Mouse (Mus musculus) MEL (cell line): ENCODE data around the gene Bfsp2.

ENCODE experiments used
- CHD2 ChIP-seq: IDR thresholded peaks from 2 replicates; pipeline ENCODE4 v1.6.1; 2011; ENCODE audit warnings: low read length, improper control_type of control experiment
- CTCF ChIP-seq, 3 experiments: IDR thresholded peaks in 2 of 3; conservative IDR thresholded peaks in 1 of 3; 2 replicates each; pipeline ENCODE4 v1.5.1; 2011 to 2012; ENCODE audit warnings: low read length in 3 of 3, low read depth in 2 of 3, mild to moderate bottlenecking in 2 of 3, improper control_type of control experiment in 1 of 3, inconsistent platforms in 1 of 3, mixed read lengths in 1 of 3, moderate library complexity in 1 of 3; ENCODE audit not compliant: control insufficient read depth in 1 of 3, insufficient read depth in 1 of 3, poor library complexity in 1 of 3, severe bottlenecking in 1 of 3
- EP300 ChIP-seq, 2 experiments: IDR thresholded peaks; 2 replicates each; pipeline ENCODE4 v1.6.1; 2011; ENCODE audit warnings: improper control_type of control experiment in 2 of 2, low read length in 2 of 2, low read depth in 1 of 2, mild to moderate bottlenecking in 1 of 2
- HCFC1 ChIP-seq: IDR thresholded peaks from 2 replicates; pipeline ENCODE4 v1.6.1; 2012; ENCODE audit warnings: low read depth, mild to moderate bottlenecking, inconsistent platforms, low read length, improper control_type of control experiment, moderate library complexity
- KAT2A ChIP-seq: conservative IDR thresholded peaks from 2 replicates; pipeline ENCODE4 v1.6.1; 2012; ENCODE audit warnings: low read depth, low read length, improper control_type of control experiment, inconsistent platforms
- MAFK ChIP-seq: IDR thresholded peaks from 2 replicates; pipeline ENCODE4 v1.6.1; 2011; ENCODE audit warnings: low read depth, mild to moderate bottlenecking, low read length, improper control_type of control experiment, borderline replicate concordance
- MAX ChIP-seq: IDR thresholded peaks from 2 replicates; pipeline ENCODE4 v1.6.1; 2011; ENCODE audit warnings: low read length, improper control_type of control experiment
- POLR2A ChIP-seq, 2 experiments: IDR thresholded peaks; 2 replicates each; pipeline ENCODE4 v1.6.1; 2011 to 2012; ENCODE audit warnings: low read length in 2 of 2, mild to moderate bottlenecking in 2 of 2, control low read depth in 1 of 2, improper control_type of control experiment in 1 of 2, low read depth in 1 of 2, moderate library complexity in 1 of 2; ENCODE audit not compliant: control insufficient read depth in 1 of 2, insufficient read depth in 1 of 2, poor library complexity in 1 of 2
- TAL1 ChIP-seq: IDR thresholded peaks from 2 replicates; pipeline ENCODE4 v1.6.1; 2012; ENCODE audit warnings: mild to moderate bottlenecking, inconsistent platforms, low read length, moderate library complexity, mixed read lengths
- USF2 ChIP-seq, 2 experiments: IDR thresholded peaks; 2 replicates each; pipeline ENCODE4 v1.6.1; 2011 to 2012; ENCODE audit warnings: improper control_type of control experiment in 2 of 2, low read length in 2 of 2, borderline replicate concordance in 1 of 2, inconsistent platforms in 1 of 2, low read depth in 1 of 2, mild to moderate bottlenecking in 1 of 2; ENCODE audit not compliant: insufficient read depth in 1 of 2
- ZKSCAN1 ChIP-seq: IDR thresholded peaks from 2 replicates; pipeline ENCODE4 v1.6.1; 2012; ENCODE audit warnings: low read depth, mild to moderate bottlenecking, inconsistent platforms, low read length, improper control_type of control experiment, moderate library complexity
- ZNF384 ChIP-seq: IDR thresholded peaks from 2 replicates; pipeline ENCODE4 v1.6.1; 2012; ENCODE audit warnings: low read depth, mild to moderate bottlenecking, inconsistent platforms, low read length, improper control_type of control experiment

DNA sequence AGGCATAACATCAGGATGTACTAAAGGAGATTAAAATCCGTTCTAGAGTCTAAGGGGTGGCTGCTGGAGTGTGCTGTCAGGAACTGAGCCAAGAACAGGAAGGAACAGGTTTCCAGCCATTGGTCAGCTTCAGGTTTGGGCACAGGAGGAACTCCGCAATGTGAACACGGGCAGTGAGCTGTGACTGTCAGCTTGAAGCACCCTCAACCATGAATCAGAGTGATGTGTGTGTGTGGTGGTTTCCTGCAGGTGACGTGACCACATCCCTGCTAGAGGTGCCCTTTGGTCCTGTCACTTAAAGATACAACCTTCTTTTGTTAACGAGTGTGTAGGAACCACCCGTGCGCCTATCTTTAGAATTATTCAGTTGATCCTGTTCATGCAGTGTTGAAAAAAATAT, 31.1 kb downstream of the Bfsp2 start:
- TF ChIP-seq KAT2A: no peak
- no peak for TF ChIP-seq POLR2A (IDR thresholded peaks at IDR 0.05; ENCODE audit: control insufficient read depth in 1 of 2, insufficient read depth in 1 of 2, low read depth in 1 of 2, low read length in 2 of 2, poor library complexity in 1 of 2)
- TF ChIP-seq ZNF384: no peak
- TF ChIP-seq CHD2: no peak
- TF ChIP-seq TAL1: no peak
- TF ChIP-seq HCFC1: no peak
- no peak for TF ChIP-seq CTCF (IDR thresholded peaks at IDR 0.05 in 2 of 3, conservative IDR thresholded peaks at IDR 0.05 in 1 of 3; ENCODE audit: control insufficient read depth in 1 of 3, insufficient read depth in 1 of 3, low read depth in 2 of 3, low read length in 3 of 3, poor library complexity in 1 of 3, severe bottlenecking in 1 of 3)
- no peak for TF ChIP-seq MAFK
- TF ChIP-seq USF2 (IDR thresholded peaks at IDR 0.05; ENCODE audit: borderline replicate concordance in 1 of 2, insufficient read depth in 1 of 2, low read depth in 1 of 2, low read length in 2 of 2): no peak
- TF ChIP-seq MAX: no peak
- TF ChIP-seq ZKSCAN1: no peak
- no peak for TF ChIP-seq EP300 (IDR thresholded peaks at IDR 0.05; ENCODE audit: low read depth in 1 of 2, low read length in 2 of 2)
